8 mouse cellular contexts compared by ENCODE assay signal in the genomic region with DNA sequence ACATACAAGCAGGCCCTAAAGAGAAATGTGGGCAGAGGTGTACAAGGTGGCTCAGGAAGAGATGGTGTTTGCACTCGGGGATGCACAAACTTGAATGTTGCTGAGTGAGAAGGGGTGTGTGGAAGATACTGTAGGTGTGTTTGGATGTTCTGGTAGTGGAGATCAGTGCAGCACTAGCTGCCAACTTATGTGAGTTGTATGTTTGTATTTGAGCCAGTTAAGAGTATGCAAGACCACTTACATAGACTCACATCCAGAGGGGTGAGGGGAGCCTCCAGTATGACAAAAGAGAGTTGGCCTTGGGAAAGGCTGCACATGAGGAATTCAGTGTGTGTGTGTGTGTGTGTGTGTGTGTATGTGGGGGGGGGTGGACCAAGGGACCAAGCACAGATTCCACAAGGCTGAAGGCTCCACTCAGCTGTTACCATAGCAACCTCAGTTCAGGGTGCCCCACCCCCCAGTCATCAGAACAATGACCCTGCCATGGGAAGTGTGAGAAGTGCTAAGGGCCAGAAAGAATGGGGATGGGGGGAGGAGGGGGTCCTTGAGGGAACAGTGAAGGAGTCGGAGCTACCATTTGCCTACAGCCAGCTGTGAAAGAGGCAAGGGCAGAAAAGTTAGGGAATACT. TPM values are rescaled to one million over a fixed set of nuclear protein-coding genes. Genes with fewer than 3 reads are reported as not detected.
DNase-seq lines count a peak whose midpoint lies in the region; ATAC-seq lines count a peak whose summit lies in the region.

No protein-coding gene starts in this region.

- peak overlapping the region; percentile 76; the same call in 1 of the 2 replicates for H3K4me2 ChIP-seq in embryonic facial prominence, embryonic 14.5 days (ENCODE audit: low read depth, low read length)
- H3K4me2 ChIP-seq in stomach, embryonic 14.5 days (replicated peaks; ENCODE audit: low read depth, low read length): no peak overlapping the region

- H3K4me3 ChIP-seq in embryonic facial prominence, embryonic 14.5 days (ENCODE audit: low read depth, low read length): no peak overlapping the region
- H3K4me3 ChIP-seq in stomach, embryonic 14.5 days (ENCODE audit: low read depth, low read length): no peak overlapping the region

- peaks cover 30% of the 10 kb centered on the region for H3K36me3 ChIP-seq in embryonic facial prominence, embryonic 14.5 days (ENCODE audit: control insufficient read depth, insufficient read depth, low read length)
- peaks cover 20% of the 10 kb centered on the region for H3K36me3 ChIP-seq in stomach, embryonic 14.5 days (ENCODE audit: control insufficient read depth, insufficient read depth, low read length)

- DNase-seq in heart, adult 11 months: peak; percentile 94
- no peak for DNase-seq in heart, adult 9 months (ENCODE audit: low spot score in 2 of 2)
- peak; percentile 79 for DNase-seq in R1 (ENCODE audit: low read depth, low spot score)
- peak; percentile 73 for DNase-seq in embryonic facial prominence, embryonic 14.5 days (ENCODE audit: low spot score)
- peak; percentile 34 for DNase-seq in kidney, postnatal 14 days
- no peak for DNase-seq in urinary bladder, adult 18-20 months (ENCODE audit: low spot score in 2 of 2)
- DNase-seq in thymus, postnatal 4 days: no peak

- 0 out of 2 replicates have a peak overlapping the region, but pooled peaks have one; percentile 17 for H3K9ac ChIP-seq in embryonic facial prominence, embryonic 14.5 days (ENCODE audit: low read depth, low read length)
- H3K9ac ChIP-seq in stomach, embryonic 14.5 days (replicated peaks; ENCODE audit: low read depth, low read length): no peak overlapping the region

- WGBS in embryonic facial prominence, embryonic 14.5 days: 40% methylated on average over 2 of the region's 2 CpGs
- WGBS in stomach, embryonic 14.5 days: 23% methylated on average over 2 of the region's 2 CpGs

- peak; percentile 16; the same call in 1 of the 2 replicates for ATAC-seq in embryonic facial prominence, embryonic 14.5 days (ENCODE audit: low read depth)
- no peak for ATAC-seq in stomach, embryonic 14.5 days (ENCODE audit: insufficient number of reproducible peaks, insufficient read depth, low FRiP score, low read depth)

- H3K9me3 ChIP-seq in embryonic facial prominence, embryonic 14.5 days (ENCODE audit: control insufficient read depth, low read length): no peaks in the 10 kb centered on the region
- no peaks in the 10 kb centered on the region for H3K9me3 ChIP-seq in stomach, embryonic 14.5 days (ENCODE audit: control insufficient read depth, low read depth, low read length)

- no peaks in the 10 kb centered on the region for H3K27me3 ChIP-seq in embryonic facial prominence, embryonic 14.5 days (replicated peaks; ENCODE audit: control insufficient read depth, insufficient read depth, low read length)
- H3K27me3 ChIP-seq in stomach, embryonic 14.5 days (ENCODE audit: control insufficient read depth, insufficient read depth, low read length): no peaks in the 10 kb centered on the region

- H3K27ac ChIP-seq in embryonic facial prominence, embryonic 14.5 days (replicated peaks; ENCODE audit: low read depth, low read length): peak overlapping the region; percentile 76
- H3K27ac ChIP-seq in stomach, embryonic 14.5 days (ENCODE audit: low read length): peak overlapping the region; percentile 73

- peaks cover 60% of the 10 kb centered on the region for H3K4me1 ChIP-seq in embryonic facial prominence, embryonic 14.5 days (ENCODE audit: control insufficient read depth, insufficient read depth, low read length)
- peaks cover 60% of the 10 kb centered on the region for H3K4me1 ChIP-seq in stomach, embryonic 14.5 days (ENCODE audit: control insufficient read depth, insufficient read depth, low read length)

RNA-seq across cellular contexts. Expression of gene Pea15a, which starts 3.6 kb away (rescaled TPM):
- polyA plus RNA-seq in embryonic facial prominence, embryonic 14.5 days (2014; fragmentation: Nextera tagmentation; extraction: Ambion mirVana): 149 and 150 TPM in 2 replicates
- 93.6 and 99.4 TPM in 2 replicates for polyA plus RNA-seq in stomach, embryonic 14.5 days (2014; fragmentation: Nextera tagmentation; extraction: Ambion mirVana)

RNA-seq across cellular contexts. Expression of gene Casq1, which starts 16.7 kb away (rescaled TPM):
- 39.4 and 74.3 TPM in 2 replicates for polyA plus RNA-seq in embryonic facial prominence, embryonic 14.5 days (2014; fragmentation: Nextera tagmentation; extraction: Ambion mirVana)
- polyA plus RNA-seq in stomach, embryonic 14.5 days (2014; fragmentation: Nextera tagmentation; extraction: Ambion mirVana): 13.6 and 13.8 TPM in 2 replicates

RNA-seq across cellular contexts. Expression of gene Dcaf8, which starts 55.1 kb away (rescaled TPM):
- 102 and 119 TPM in 2 replicates for polyA plus RNA-seq in embryonic facial prominence, embryonic 14.5 days (2014; fragmentation: Nextera tagmentation; extraction: Ambion mirVana)
- 116 TPM in 2 replicates for polyA plus RNA-seq in stomach, embryonic 14.5 days (2014; fragmentation: Nextera tagmentation; extraction: Ambion mirVana)

RNA-seq across cellular contexts. Expression of gene Atp1a4, which starts 55.2 kb away (rescaled TPM):
- 0.05 TPM in 1 of 2 replicates, not detected in the other for polyA plus RNA-seq in embryonic facial prominence, embryonic 14.5 days (2014; fragmentation: Nextera tagmentation; extraction: Ambion mirVana)
- not detected in 2 replicates for polyA plus RNA-seq in stomach, embryonic 14.5 days (2014; fragmentation: Nextera tagmentation; extraction: Ambion mirVana)

RNA-seq across cellular contexts. Expression of gene Igsf8, which starts 58.4 kb away (rescaled TPM):
- polyA plus RNA-seq in embryonic facial prominence, embryonic 14.5 days (2014; fragmentation: Nextera tagmentation; extraction: Ambion mirVana): 57.2 and 60.4 TPM in 2 replicates
- polyA plus RNA-seq in stomach, embryonic 14.5 days (2014; fragmentation: Nextera tagmentation; extraction: Ambion mirVana): 36.3 and 38.4 TPM in 2 replicates

Comparison
In these comparisons a context has a peak if more than half of its experiments do, and no peak if none do; other contexts are left out.
1. DNase-seq: peak in heart, adult 11 months (single experiment), R1 (single experiment), embryonic facial prominence, embryonic 14.5 days (single experiment) and kidney, postnatal 14 days (single experiment); none in heart, adult 9 months (0 of 2), urinary bladder, adult 18-20 months (0 of 2) and thymus, postnatal 4 days (single experiment).